Mouse (Mus musculus) testis, adult 2 months (tissue): ENCODE results near the gene St6galnac5.

ENCODE experiments used
- CTCF ChIP-seq: fragments of 200-500 bp; IDR thresholded peaks from 2 replicates; pipeline ENCODE4 v1.5.1; 2012; ENCODE audit warnings: low read depth, mild to moderate bottlenecking, inconsistent platforms, low read length, moderate library complexity; ENCODE audit not compliant: control insufficient read depth, insufficient read depth, insufficient replicate concordance
- POLR2A ChIP-seq: fragments of 200-500 bp; IDR thresholded peaks from 2 replicates; pipeline ENCODE4 v1.6.1; 2012; ENCODE audit warnings: low read depth, mild to moderate bottlenecking, inconsistent platforms, low read length, moderate library complexity; ENCODE audit not compliant: control insufficient read depth

DNA sequence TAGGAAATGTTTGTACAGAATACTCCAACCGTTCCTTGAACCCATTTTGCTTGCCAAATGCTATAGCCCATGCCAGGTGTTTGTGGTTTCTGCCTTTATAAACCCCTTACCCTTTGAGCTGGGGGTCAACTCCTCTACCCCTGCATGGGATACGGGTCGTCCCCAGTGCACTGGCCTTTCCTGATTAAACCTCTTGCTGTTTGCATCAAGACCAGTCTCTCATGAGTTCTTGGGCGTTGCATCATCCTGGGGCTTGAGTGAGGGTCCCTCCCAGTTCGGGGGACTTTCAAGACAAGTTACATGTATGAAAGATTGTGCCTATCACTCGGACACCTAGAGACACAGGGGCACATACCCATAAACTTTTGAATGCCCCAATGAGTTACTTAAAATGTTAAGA lies 67.7 kb downstream of the St6galnac5 start:
- TF ChIP-seq CTCF (no peak), POLR2A (no peak)
